Mouse (Mus musculus): ENCODE measurements around the gene Slc51a. TPM values are rescaled to one million over a fixed set of nuclear protein-coding genes. Genes with fewer than 3 reads are reported as not detected.

Gene Slc51a
- total RNA-seq (2021) = 1 to 10 TPM; 3.4 to 4.2 TPM

GRCm38 (mm10) chr16:32487234-32488111 lies at the start of gene Slc51a:
Gene Slc51a (minus strand): TSS chr16:32487879.
- intact Hi-C loops (cut with DNase I) = no loop called here
- peak; percentile 37 to 41 for DNase-seq

- peak; percentile 43 to 57 for DNase-seq
- intact Hi-C loops (cut with DNase I) = no loop called here
Observed at GRCm38 (mm10) chr16:32535157-32535751, 47.6 kb upstream of the Slc51a start.

GRCm38 (mm10) chr16:32532878-32533826 lies 45.5 kb upstream of the Slc51a start:
- intact Hi-C loops (cut with DNase I) = no loop called here
- no peak for DNase-seq

GRCm38 (mm10) chr16:32526906-32527305 lies 39.2 kb upstream of the Slc51a start:
- peak; percentile 49 to 63 for DNase-seq
- intact Hi-C loops (cut with DNase I) = no loop called here

- intact Hi-C loops (cut with DNase I) = loop anchor here (5.0 kb wide), 1 partner anchor 88 kb away; no protein-coding TSS in a partner anchor
- peak; percentile 47 to 65 for DNase-seq
Observed at GRCm38 (mm10) chr16:32524244-32524615, 36.6 kb upstream of the Slc51a start.

- DNase-seq = peak; percentile 70 to 73
- intact Hi-C loops (cut with DNase I) = loop anchor here (5.0 kb wide), 1 partner anchor 89 kb away; no protein-coding TSS in a partner anchor
Observed at GRCm38 (mm10) chr16:32523462-32524243, 36.0 kb upstream of the Slc51a start.

GRCm38 (mm10) chr16:32522578-32523194 lies 35.0 kb upstream of the Slc51a start:
- intact Hi-C loops (cut with DNase I) = loop anchor here (5.0 kb wide), 1 partner anchor 90 kb away; no protein-coding TSS in a partner anchor

GRCm38 (mm10) chr16:32520372-32520748 lies 32.7 kb upstream of the Slc51a start:
- DNase-seq = no peak
- intact Hi-C loops (cut with DNase I) = loop anchor here (5.0 kb wide), 1 partner anchor 92 kb away; no protein-coding TSS in a partner anchor

More at GRCm38 (mm10) chr16:32522578-32523194, 35.0 kb upstream of the Slc51a start:
- DNase-seq = peak in 1 of 2 experiments; percentile 35

- no peak for DNase-seq
- intact Hi-C loops (cut with DNase I) = loop anchor here (5.0 kb wide), 1 partner anchor 92 kb away; no protein-coding TSS in a partner anchor
Observed at GRCm38 (mm10) chr16:32519656-32520371, 32.1 kb upstream of the Slc51a start.

GRCm38 (mm10) chr16:32517785-32518481 lies 30.3 kb upstream of the Slc51a start:
- no peak for DNase-seq
- intact Hi-C loops (cut with DNase I) = no loop called here

- DNase-seq = no peak
- intact Hi-C loops (cut with DNase I) = no loop called here
Observed at GRCm38 (mm10) chr16:32516006-32516962, 28.6 kb upstream of the Slc51a start.

GRCm38 (mm10) chr16:32513948-32514347 lies 26.3 kb upstream of the Slc51a start:
- DNase-seq = no peak
- intact Hi-C loops (cut with DNase I) = no loop called here

- intact Hi-C loops (cut with DNase I) = no loop called here
- DNase-seq = no peak
Observed at GRCm38 (mm10) chr16:32513401-32513800, 25.7 kb upstream of the Slc51a start.

GRCm38 (mm10) chr16:32512921-32513320 lies 25.2 kb upstream of the Slc51a start:
- no peak for DNase-seq
- intact Hi-C loops (cut with DNase I) = no loop called here

GRCm38 (mm10) chr16:32511827-32512490 lies 24.3 kb upstream of the Slc51a start:
- intact Hi-C loops (cut with DNase I) = no loop called here
- no peak for DNase-seq

GRCm38 (mm10) chr16:32511338-32511734 lies 23.7 kb upstream of the Slc51a start:
- no peak for DNase-seq
- intact Hi-C loops (cut with DNase I) = no loop called here
